ENCODE assay signal across 8 mouse cellular contexts in the genomic region with DNA sequence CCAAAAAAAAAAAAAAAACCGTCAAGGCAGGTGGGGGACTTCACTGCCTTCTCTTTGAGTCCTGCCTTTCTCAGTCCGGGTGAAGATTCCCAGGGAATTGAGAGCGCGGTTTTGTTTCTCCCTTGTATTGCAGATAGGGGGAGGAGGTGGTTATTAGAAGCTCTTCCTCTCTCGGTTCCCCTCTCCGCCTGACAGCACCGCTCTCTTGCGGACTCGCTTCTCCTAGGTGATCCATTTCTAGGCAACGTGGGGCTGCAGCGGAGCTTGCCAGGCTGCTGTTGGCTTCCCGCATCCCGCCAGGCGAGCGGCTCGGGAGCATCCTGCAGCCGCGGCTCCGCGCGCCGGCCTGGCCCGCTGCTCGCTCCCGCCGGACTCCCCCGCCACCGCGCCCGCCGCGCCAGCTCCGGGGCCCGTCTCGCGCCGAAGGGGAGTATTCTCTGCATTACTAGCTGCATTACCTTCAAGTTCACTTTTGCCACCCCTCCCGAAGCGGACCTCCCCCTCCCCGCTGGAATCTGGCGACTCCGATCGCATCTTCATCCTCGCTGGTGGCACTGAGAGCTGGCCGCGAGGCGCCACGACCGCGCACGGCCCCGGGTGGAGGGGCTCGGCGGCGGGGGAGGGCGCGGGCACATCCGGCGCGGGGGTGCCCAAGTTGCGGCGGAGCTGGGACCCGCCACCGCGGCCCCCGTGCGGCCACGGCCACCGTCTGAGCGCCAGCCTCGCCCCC. TPM values are rescaled to one million over a fixed set of nuclear protein-coding genes. Genes with fewer than 3 reads are reported as not detected.
DNase-seq lines count a peak whose midpoint lies in the region; ATAC-seq and TF ChIP-seq lines count a peak whose summit lies in the region.

Gene Grid2, plus strand, starts transcription at position 51 of the 730 bp plus-strand sequence.

- peaks cover 43% of the 10 kb centered on the region for H3K27me3 ChIP-seq in heart, postnatal 0 days (ENCODE audit: control insufficient read depth, insufficient read depth, low read length)
- 0 out of 2 replicates have a peak, but pooled peaks cover 8% of the 10 kb centered on the region for H3K27me3 ChIP-seq in stomach, embryonic 15.5 days (replicated peaks)

- no peaks in the 10 kb centered on the region for H3K4me1 ChIP-seq in heart, postnatal 0 days (ENCODE audit: control insufficient read depth, insufficient read depth)
- peaks cover 13% of the 10 kb centered on the region; the same call in 1 of the 2 replicates for H3K4me1 ChIP-seq in stomach, embryonic 15.5 days

- DNase-seq in ovary, postnatal 10 days (ENCODE audit: low spot score): peak; percentile 1
- DNase-seq in ovary, adult 18-20 months (ENCODE audit: low spot score): no peak
- peak; percentile 22 for DNase-seq in embryo, embryonic 11.5 days (ENCODE audit: low read depth, low spot score)
- peak; percentile 8 for DNase-seq in heart, postnatal 0 days (ENCODE audit: low spot score)
- DNase-seq in left cerebral cortex, adult 18-20 months (ENCODE audit: low spot score in 2 of 2): peak; percentile 52 to 71
- peak; percentile 57 for DNase-seq in mesoderm, embryonic 11.5 days (ENCODE audit: low read depth, low spot score)
- DNase-seq in MN1 (ENCODE audit: low spot score): no peak

- no peak for TF ChIP-seq EP300 in heart, postnatal 0 days (IDR thresholded peaks at IDR 0.05; ENCODE audit: low read depth)

- ATAC-seq in heart, postnatal 0 days (ENCODE audit: insufficient read depth, low read depth): no peak
- peak; percentile 35; the same call in 1 of the 2 replicates for ATAC-seq in stomach, embryonic 15.5 days (ENCODE audit: insufficient read depth, low FRiP score, low read depth)

- under 1% methylated on average over 64 of the region's 71 CpGs for WGBS in heart, postnatal 0 days
- under 1% methylated on average over 70 of the region's 71 CpGs for WGBS in stomach, embryonic 15.5 days

- TF ChIP-seq CTCF in heart, postnatal 0 days (IDR thresholded peaks at IDR 0.05; ENCODE audit: low read depth): no peak

- H3K9ac ChIP-seq in heart, postnatal 0 days (replicated peaks; ENCODE audit: low read depth, low read length): peak within 1 kb of the TSS; percentile 24; the same call in 1 of the 2 replicates
- H3K9ac ChIP-seq in stomach, embryonic 15.5 days: peak within 1 kb of the TSS; percentile 25; the same call in 1 of the 2 replicates

- H3K27ac ChIP-seq in heart, postnatal 0 days (ENCODE audit: low read depth): no peak within 1 kb of the TSS
- no peak within 1 kb of the TSS for H3K27ac ChIP-seq in stomach, embryonic 15.5 days

- no peaks in the 10 kb centered on the region for H3K36me3 ChIP-seq in heart, postnatal 0 days (replicated peaks; ENCODE audit: control insufficient read depth, insufficient read depth, low read length)
- no peaks in the 10 kb centered on the region for H3K36me3 ChIP-seq in stomach, embryonic 15.5 days

- H3K4me2 ChIP-seq in heart, postnatal 0 days (ENCODE audit: low read depth, low read length): peak within 1 kb of the TSS; percentile 91
- H3K4me2 ChIP-seq in stomach, embryonic 15.5 days: peak within 1 kb of the TSS; percentile 99

- H3K9me3 ChIP-seq in heart, postnatal 0 days (replicated peaks; ENCODE audit: control insufficient read depth, low read length): no peaks in the 10 kb centered on the region
- H3K9me3 ChIP-seq in stomach, embryonic 15.5 days: no peaks in the 10 kb centered on the region

- H3K4me3 ChIP-seq in heart, postnatal 0 days (ENCODE audit: low read depth, low read length): peak within 1 kb of the TSS; percentile 60
- peak within 1 kb of the TSS; percentile 59 for H3K4me3 ChIP-seq in stomach, embryonic 15.5 days (replicated peaks)

RNA-seq across cellular contexts. Expression of gene Grid2, which starts in this region (rescaled TPM):
- 0.27 and 0.43 TPM in 2 replicates for total RNA-seq in heart, postnatal 0 days (2014; rRNA removed; ENCODE audit: low replicate concordance)
- polyA plus RNA-seq in heart, postnatal 0 days (2015; fragmentation: Nextera tagmentation; extraction: Ambion mirVana): 0.10 and 0.11 TPM in 2 replicates
- total RNA-seq in left cerebral cortex, adult 18-20 months (2021): 10 to 100 TPM; 15.4 to 15.9 TPM
- polyA plus RNA-seq in stomach, embryonic 15.5 days (2015; fragmentation: Nextera tagmentation; extraction: Ambion mirVana): 0.89 and 1.3 TPM in 2 replicates

Comparison
In these comparisons a context has a peak if more than half of its experiments do, and no peak if none do; other contexts are left out.
1. RNA of gene Grid2 (total RNA-seq): 15.4 to 15.9 TPM in left cerebral cortex, adult 18-20 months; 0.27 to 0.43 TPM in heart, postnatal 0 days; every median in the first group is over 10 times any median in the second.
2. DNase-seq: peak in ovary, postnatal 10 days (single experiment), embryo, embryonic 11.5 days (single experiment), left cerebral cortex, adult 18-20 months (2 of 2) and mesoderm, embryonic 11.5 days (single experiment); none in ovary, adult 18-20 months (single experiment) and MN1 (single experiment).
3. Peak in DNase-seq, H3K4me3 ChIP-seq, H3K9ac ChIP-seq and H3K4me2 ChIP-seq in heart, postnatal 0 days; RNA of the gene not detected or under 1 TPM.